Mouse (Mus musculus) embryonic facial prominence, embryonic 11.5 days (tissue): Measurements from ENCODE around the gene Igsf8. TPM values are rescaled to one million over a fixed set of nuclear protein-coding genes. Genes with fewer than 3 reads are reported as not detected.

ENCODE experiments used
- ATAC-seq: fragments of 200-750 bp; cut with Nextera tagmentation; replicated peaks from 2 replicates; pipeline ENCODE4 v1.8.0; 2017; ENCODE audit warnings: low read depth; ENCODE audit not compliant: insufficient number of reproducible peaks, low FRiP score, low TSS enrichment
- DNase-seq: peaks from one replicate; pipeline ENCODE4 v3.0.0-alpha.2; 2015; ENCODE audit warnings: low spot score
- H3K27ac ChIP-seq: fragments of 300-500 bp; sonication (generic); replicated peaks from 2 replicates; pipeline ENCODE4 v1.5.1; 2014; ENCODE audit warnings: mild to moderate bottlenecking, low read depth, low read length, control low read depth
- H3K27me3 ChIP-seq: fragments of 300-500 bp; sonication (generic); 2 replicates; pipeline ENCODE4 v1.6.1; 2014; ENCODE audit warnings: mild to moderate bottlenecking, low read length, moderate library complexity, mixed read lengths; ENCODE audit not compliant: control insufficient read depth, insufficient read depth
- H3K36me3 ChIP-seq: fragments of 300-500 bp; sonication (generic); replicated peaks from 2 replicates; pipeline ENCODE4 v1.6.1; 2014; ENCODE audit warnings: low read depth, mild to moderate bottlenecking, low read length, moderate library complexity, mixed read lengths; ENCODE audit not compliant: control insufficient read depth, insufficient read depth
- H3K4me1 ChIP-seq: fragments of 300-500 bp; sonication (generic); 2 replicates; pipeline ENCODE4 v1.6.1; 2014; ENCODE audit warnings: low read length, mixed read lengths; ENCODE audit not compliant: control insufficient read depth, insufficient read depth
- H3K4me2 ChIP-seq: fragments of 300-500 bp; sonication (generic); 2 replicates; pipeline ENCODE4 v1.6.1; 2014; ENCODE audit warnings: low read depth, mild to moderate bottlenecking, control low read depth, low read length, moderate library complexity
- H3K4me3 ChIP-seq: fragments of 300-500 bp; sonication (generic); 2 replicates; pipeline ENCODE4 v1.5.1; 2014; ENCODE audit warnings: low read depth, low read length, control low read depth
- H3K9ac ChIP-seq: fragments of 300-500 bp; sonication (generic); replicated peaks from 2 replicates; pipeline ENCODE4 v1.6.1; 2014; ENCODE audit warnings: mild to moderate bottlenecking, control low read depth, low read length
- H3K9me3 ChIP-seq: fragments of 300-500 bp; sonication (generic); replicated peaks from 2 replicates; pipeline ENCODE4 v1.6.1; 2016; ENCODE audit warnings: mild to moderate bottlenecking, low read length, inconsistent platforms, mixed read lengths; ENCODE audit not compliant: control insufficient read depth
- WGBS: fragments of 180-500 bp; shearing (Covaris S2); extraction: QIAGEN DNeasy Blood & Tissue Kit; methylation state at CpG from one replicate; pipeline ENCODE4 v1.1.7; 2014; 5-methylcytosine and 5-hydroxymethylcytosine counted together
- polyA plus RNA-seq: library from polyadenylated mRNA; unstranded; fragments of >200 nt; fragmentation: Nextera tagmentation; extraction: Ambion mirVana; gene quantifications from 2 replicates; pipeline ENCODE4 v1.2.1, GENCODE M21; 2014

Igsf8 gene
- polyA plus RNA-seq, 1 experiment from 2014 or later, result 30.1 TPM

- no peaks in the 10 kb centered on the region for H3K9me3 ChIP-seq
- H3K27me3 ChIP-seq, result no peaks in the 10 kb centered on the region
- DNase-seq (no peak), ATAC-seq (no peak)
- H3K4me1 ChIP-seq, result no peaks in the 10 kb centered on the region
- WGBS, result 71% methylated on average over 5 of the region's 5 CpGs
- no peaks in the 10 kb centered on the region for H3K36me3 ChIP-seq
- H3K27ac ChIP-seq, result no peak overlapping the region
- H3K4me3 ChIP-seq, result no peak overlapping the region
- no peak overlapping the region for H3K4me2 ChIP-seq
- no peak overlapping the region for H3K9ac ChIP-seq
Measured at GRCm38 (mm10) chr1:172274547-172274946, 13.1 kb downstream of the Igsf8 start.

GRCm38 (mm10) chr1:172277172-172277571, 15.7 kb downstream of the Igsf8 start:
- DNase-seq (no peak), ATAC-seq (no peak)
- H3K27ac ChIP-seq, result no peak overlapping the region
- no peaks in the 10 kb centered on the region for H3K36me3 ChIP-seq
- no peak overlapping the region for H3K9ac ChIP-seq
- WGBS, result 82% methylated on average over 3 of the region's 3 CpGs
- H3K4me2 ChIP-seq, result no peak overlapping the region
- H3K4me3 ChIP-seq, result no peak overlapping the region
- no peaks in the 10 kb centered on the region for H3K4me1 ChIP-seq
- no peaks in the 10 kb centered on the region for H3K27me3 ChIP-seq
- no peaks in the 10 kb centered on the region for H3K9me3 ChIP-seq

GRCm38 (mm10) chr1:172278328-172278727, 16.9 kb downstream of the Igsf8 start:
- ATAC-seq, result no peak
- H3K4me3 ChIP-seq, result no peak overlapping the region
- H3K36me3 ChIP-seq, result no peaks in the 10 kb centered on the region
- no peaks in the 10 kb centered on the region for H3K4me1 ChIP-seq
- H3K9ac ChIP-seq, result no peak overlapping the region
- H3K4me2 ChIP-seq, result no peak overlapping the region
- H3K27me3 ChIP-seq, result no peaks in the 10 kb centered on the region
- H3K9me3 ChIP-seq, result no peaks in the 10 kb centered on the region
- no peak for DNase-seq
- 93% methylated on average over 13 of the region's 13 CpGs for WGBS
- no peak overlapping the region for H3K27ac ChIP-seq

GRCm38 (mm10) chr1:172279768-172280509, 18.5 kb downstream of the Igsf8 start:
- Histone ChIP-seq H3K4me3 (no peak overlapping the region), H3K4me1 (no peaks in the 10 kb centered on the region), H3K27ac (no peak overlapping the region), H3K4me2 (no peak overlapping the region), H3K9me3 (no peaks in the 10 kb centered on the region), H3K36me3 (no peaks in the 10 kb centered on the region), H3K27me3 (no peaks in the 10 kb centered on the region), H3K9ac (no peak overlapping the region)
- ATAC-seq (no peak; the same call in 1 of the 2 replicates), DNase-seq (no peak)
- 81% methylated on average over 16 of the region's 16 CpGs for WGBS

- H3K4me2 ChIP-seq, result no peak overlapping the region
- H3K4me3 ChIP-seq, result no peak overlapping the region
- no peak for ATAC-seq
- H3K27ac ChIP-seq, result no peak overlapping the region
- 86% methylated on average over 10 of the region's 10 CpGs for WGBS
- no peaks in the 10 kb centered on the region for H3K4me1 ChIP-seq
- no peaks in the 10 kb centered on the region for H3K9me3 ChIP-seq
- H3K36me3 ChIP-seq, result no peaks in the 10 kb centered on the region
- DNase-seq, result no peak
- no peaks in the 10 kb centered on the region for H3K27me3 ChIP-seq
- no peak overlapping the region for H3K9ac ChIP-seq
Measured at GRCm38 (mm10) chr1:172281522-172282254, 20.2 kb downstream of the Igsf8 start.

- no peak for DNase-seq
- Histone ChIP-seq H3K4me1 (no peaks in the 10 kb centered on the region), H3K4me2 (no peak overlapping the region), H3K27me3 (no peaks in the 10 kb centered on the region), H3K9me3 (no peaks in the 10 kb centered on the region), H3K4me3 (no peak overlapping the region), H3K36me3 (no peaks in the 10 kb centered on the region), H3K9ac (no peak overlapping the region), H3K27ac (no peak overlapping the region)
- no peak for ATAC-seq
- WGBS, result 91% methylated on average over 6 of the region's 6 CpGs
Measured at GRCm38 (mm10) chr1:172283073-172283472, 21.6 kb downstream of the Igsf8 start.

- H3K9ac ChIP-seq, result no peak overlapping the region
- ATAC-seq (no peak), DNase-seq (no peak)
- H3K9me3 ChIP-seq, result no peaks in the 10 kb centered on the region
- no peak overlapping the region for H3K4me3 ChIP-seq
- H3K36me3 ChIP-seq, result no peaks in the 10 kb centered on the region
- H3K27ac ChIP-seq, result no peak overlapping the region
- H3K4me2 ChIP-seq, result no peak overlapping the region
- no peaks in the 10 kb centered on the region for H3K4me1 ChIP-seq
- no peaks in the 10 kb centered on the region for H3K27me3 ChIP-seq
- 90% methylated on average over 14 of the region's 14 CpGs for WGBS
Measured at GRCm38 (mm10) chr1:172284221-172284620, 22.8 kb downstream of the Igsf8 start.

GRCm38 (mm10) chr1:172286740-172287139, 25.3 kb downstream of the Igsf8 start:
- WGBS, result 88% methylated on average over 5 of the region's 5 CpGs
- no peaks in the 10 kb centered on the region for H3K27me3 ChIP-seq
- DNase-seq, result no peak

More at GRCm38 (mm10) chr1:172286740-172287139, 25.3 kb downstream of the Igsf8 start:
- Histone ChIP-seq H3K9me3 (no peaks in the 10 kb centered on the region), H3K9ac (no peak overlapping the region), H3K4me2 (no peak overlapping the region), H3K36me3 (no peaks in the 10 kb centered on the region), H3K27ac (no peak overlapping the region), H3K4me1 (no peaks in the 10 kb centered on the region), H3K4me3 (no peak overlapping the region)
- no peak for ATAC-seq
